Mouse (Mus musculus): ENCODE results near the gene Surf6.
A peak's percentile ranks its signal among the peaks of the same experiment; 100 is the strongest.

- TF ChIP-seq TCF12 (IDR thresholded peaks at IDR 0.05; ENCODE audit: low read depth, low read length) = peak; percentile 36; the same call in 1 of the 2 replicates
- no peak for TF ChIP-seq MYB (IDR thresholded peaks at IDR 0.05; ENCODE audit: low read depth, low read length)
- TF ChIP-seq GATA1 (IDR thresholded peaks at IDR 0.05; ENCODE audit: low read depth, low read length) = no peak
These were observed 30.8 kb upstream of the Surf6 start, which contains the start of the genes Surf4 and Stkld1 for GRCm38 (mm10) chr2:26933304-26934055.

Measured in MEL (cell line).